Mouse (Mus musculus) lung, postnatal 4 days (tissue): Measurements from ENCODE around the gene Mbd3.
"Not testable (repeated sequence)": the region's sequence is repeated elsewhere in the genome, so short reads cannot be mapped to it uniquely, and the experiment has no call there.

Experiments used
- DNase-seq, 2 experiments: peaks; one replicate each; pipeline ENCODE4 v3.0.0; 2021

The Mbd3 gene

DNA sequence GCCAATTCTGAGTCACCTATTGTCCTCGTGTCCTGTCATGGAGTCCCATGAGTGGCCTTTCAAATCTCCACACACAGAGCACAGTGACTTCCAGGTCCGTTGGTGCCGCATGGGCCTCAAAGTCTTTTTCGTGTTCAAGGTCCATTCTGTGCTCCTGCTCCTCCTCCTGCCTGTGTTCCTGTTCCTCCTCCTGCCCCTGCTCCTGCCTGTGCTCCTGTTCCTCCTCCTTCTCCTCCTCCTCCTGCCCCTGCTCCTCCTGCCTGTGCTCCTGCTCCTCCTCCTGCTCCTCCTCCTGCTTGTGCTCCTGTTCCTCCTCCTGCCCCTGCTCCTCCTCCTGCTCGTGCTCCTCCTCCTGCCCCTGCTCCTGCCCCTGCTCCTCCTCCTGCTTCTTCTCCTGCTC is 31.4 kb downstream of the Mbd3 start:
- no peak for DNase-seq

GRCm38 (mm10) chr10:80365736-80366135 is 33.6 kb downstream of the Mbd3 start:
- no peak for DNase-seq

- no peak for DNase-seq
Observed at GRCm38 (mm10) chr10:80363734-80364133, 35.6 kb downstream of the Mbd3 start.

GRCm38 (mm10) chr10:80357994-80358639 is 41.2 kb downstream of the Mbd3 start:
- DNase-seq, result peak; percentile 43 to 61

DNA sequence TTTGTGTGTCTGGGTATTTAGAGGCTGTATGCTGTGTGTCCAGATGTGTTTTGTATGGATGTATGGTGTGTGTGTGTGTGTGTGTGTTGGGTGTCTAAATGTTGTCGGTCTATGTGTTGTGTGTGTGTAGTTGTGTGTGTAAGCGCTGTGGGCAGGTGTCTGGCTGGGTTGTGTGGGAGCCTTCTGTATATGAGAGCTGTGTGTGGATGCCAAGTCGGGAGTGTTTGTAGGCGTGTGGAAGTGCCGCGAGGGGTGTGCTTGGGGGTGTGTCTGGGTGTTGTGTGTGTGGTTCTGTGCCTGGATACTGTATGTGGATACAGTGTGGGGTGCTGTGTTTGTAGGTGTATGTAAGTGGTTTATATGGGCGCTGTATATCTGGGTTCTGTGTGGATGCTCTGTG is 42.0 kb downstream of the Mbd3 start:
- no peak for DNase-seq

DNA sequence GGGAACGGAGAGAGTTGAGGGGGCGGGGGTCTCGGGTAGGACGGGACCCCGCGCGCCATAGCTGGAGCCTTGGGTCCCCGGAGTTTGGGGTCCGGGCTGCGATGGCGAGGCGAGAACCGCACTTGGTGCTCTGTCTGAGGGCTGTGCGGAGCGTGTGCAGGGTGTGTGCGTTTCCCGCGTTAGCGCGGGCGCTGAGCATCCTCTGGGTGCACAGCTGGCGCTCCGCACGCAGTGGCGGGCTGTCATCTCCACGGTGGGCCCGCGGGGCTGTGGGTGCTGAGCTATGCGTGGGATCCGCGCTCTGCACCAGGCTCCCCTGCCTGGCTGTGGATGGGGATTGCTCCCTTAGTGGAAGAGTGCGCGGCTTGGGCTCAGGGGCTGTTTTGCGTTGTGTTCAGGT is 42.6 kb downstream of the Mbd3 start:
- DNase-seq, result no peak

DNA sequence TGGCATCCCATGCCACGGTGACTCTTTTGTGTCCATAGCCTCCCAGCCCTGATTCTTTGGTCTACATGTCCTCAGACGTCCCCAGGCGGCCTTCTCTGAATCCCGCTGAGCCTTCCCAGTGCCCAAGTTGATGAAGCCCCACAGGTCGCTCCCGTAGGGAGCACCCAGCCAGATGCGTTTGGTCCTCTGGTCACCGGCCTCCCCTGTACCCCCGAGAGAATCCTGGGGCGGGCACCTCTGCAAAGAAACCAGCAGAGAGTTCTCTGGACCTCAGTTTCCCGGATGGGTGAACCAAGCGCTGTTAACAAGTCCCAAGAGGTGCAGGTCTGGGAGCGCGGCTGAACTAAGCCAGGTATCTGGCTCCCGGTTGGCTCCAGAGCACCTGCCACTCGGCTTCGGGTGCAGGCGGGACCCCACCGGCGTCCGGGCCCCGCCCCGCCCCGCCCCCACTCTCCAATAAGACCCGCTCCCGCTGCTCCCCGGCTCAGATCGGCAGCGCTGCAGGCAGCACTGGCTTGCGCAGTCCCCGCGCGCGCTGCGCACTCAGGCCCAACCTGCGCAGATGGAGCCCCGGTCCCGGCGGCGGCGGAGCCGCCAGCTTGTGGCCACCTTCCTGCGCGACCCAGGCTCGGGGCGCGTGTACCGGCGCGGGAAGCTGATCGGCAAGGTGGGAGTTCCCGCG is 43.2 kb downstream of the Mbd3 start, which contains the start of gene Plk5:
Gene Plk5, plus strand, starts transcription at position 459 of the 682 bp plus-strand sequence.
- no peak for DNase-seq

DNA sequence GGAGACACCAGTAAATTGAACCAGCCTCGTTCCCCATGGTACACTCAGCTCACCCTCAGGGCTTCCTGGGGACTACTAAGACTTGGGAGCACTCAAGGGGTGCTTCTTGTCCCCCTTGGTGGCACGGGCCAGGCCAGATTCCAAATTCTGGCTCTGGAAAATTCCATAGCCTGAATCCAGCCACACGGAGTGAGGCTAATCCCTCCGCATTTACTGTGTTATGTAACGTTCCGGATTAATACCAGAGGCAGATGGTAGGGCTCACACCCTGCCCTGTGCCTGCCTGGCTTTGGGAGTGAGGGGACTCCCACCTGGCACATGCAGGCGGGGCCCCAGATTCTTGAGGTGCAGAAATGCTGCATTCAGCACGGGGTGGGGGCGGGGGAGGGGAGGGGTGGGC is 43.9 kb downstream of the Mbd3 start:
- DNase-seq, result no peak

DNA sequence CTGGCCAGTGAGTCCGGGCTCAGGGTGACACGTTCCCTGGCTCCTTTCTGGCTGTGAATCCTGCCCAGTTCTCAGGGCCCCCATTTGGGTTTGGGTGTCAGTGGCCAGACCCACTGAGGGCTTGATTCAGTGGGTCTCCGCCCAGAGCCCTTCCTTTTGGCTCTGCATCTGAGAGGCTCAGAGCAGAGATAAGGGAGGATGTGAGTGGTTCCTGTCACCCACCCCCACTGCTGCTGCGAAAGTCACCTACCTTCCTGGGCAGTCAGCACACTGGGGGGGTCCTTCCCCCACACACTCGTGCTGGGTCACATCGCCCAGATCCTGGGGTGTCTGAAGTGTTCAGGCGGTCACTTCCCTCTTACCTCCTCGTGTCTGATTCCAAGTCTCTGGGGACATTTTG is 46.6 kb downstream of the Mbd3 start:
- DNase-seq, result no peak

DNA sequence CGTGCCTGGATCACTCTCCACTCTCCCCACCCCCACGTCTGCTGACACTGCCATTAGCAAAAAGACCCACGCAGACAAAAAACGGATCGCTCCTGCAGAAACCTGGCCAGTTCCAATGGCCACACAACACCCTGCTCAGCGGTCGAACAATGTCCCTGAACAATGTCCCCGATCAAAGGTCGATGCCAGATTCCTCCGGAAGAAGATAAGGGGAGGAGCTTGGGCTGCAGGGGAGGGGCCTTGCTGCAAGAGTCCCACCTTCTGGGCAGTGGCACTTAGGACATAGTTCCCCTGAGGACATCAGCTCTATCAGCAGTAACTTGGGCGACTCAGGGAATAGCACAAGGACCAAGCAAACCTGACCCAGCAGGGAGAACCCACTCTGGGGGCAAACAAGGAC is 47.5 kb downstream of the Mbd3 start:
- no peak for DNase-seq

GRCm38 (mm10) chr10:80350292-80350691 is 49.1 kb downstream of the Mbd3 start:
- peak; percentile 85 to 91 for DNase-seq

GRCm38 (mm10) chr10:80348981-80349380 is 50.4 kb downstream of the Mbd3 start:
- peak in 1 of 2 experiments; percentile 58 for DNase-seq

DNA sequence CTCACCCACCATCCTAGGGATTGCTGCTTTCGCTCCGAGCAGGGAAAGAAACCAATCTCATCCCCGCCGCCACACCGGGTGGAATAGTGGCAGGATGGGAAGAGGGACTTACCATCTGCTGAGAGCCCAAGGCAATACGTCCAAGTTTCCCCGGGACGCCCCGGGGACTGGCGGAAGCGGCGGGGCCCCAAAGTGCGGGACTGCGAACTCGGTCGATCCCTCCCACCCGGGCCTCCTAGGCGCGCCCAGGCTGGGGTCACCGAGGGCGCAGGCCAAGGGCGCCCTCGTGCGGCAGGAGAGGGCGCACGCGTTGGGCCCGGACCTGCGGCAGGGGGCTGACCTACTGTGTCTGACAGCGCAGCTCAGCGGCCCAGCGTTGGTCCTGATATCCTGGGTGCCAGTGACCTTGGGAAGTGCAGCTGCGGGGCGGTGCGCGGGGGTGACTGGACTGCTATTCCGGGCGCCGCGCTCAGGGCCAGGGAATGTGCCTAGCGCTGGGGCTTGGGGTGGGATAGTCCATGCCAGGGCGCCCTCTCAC is 51.0 kb downstream of the Mbd3 start, which contains the start of gene Adamtsl5:
Gene Adamtsl5, minus strand, starts transcription at position 169 of the 538 bp plus-strand sequence.
- peak; percentile 76 to 79 for DNase-seq

DNA sequence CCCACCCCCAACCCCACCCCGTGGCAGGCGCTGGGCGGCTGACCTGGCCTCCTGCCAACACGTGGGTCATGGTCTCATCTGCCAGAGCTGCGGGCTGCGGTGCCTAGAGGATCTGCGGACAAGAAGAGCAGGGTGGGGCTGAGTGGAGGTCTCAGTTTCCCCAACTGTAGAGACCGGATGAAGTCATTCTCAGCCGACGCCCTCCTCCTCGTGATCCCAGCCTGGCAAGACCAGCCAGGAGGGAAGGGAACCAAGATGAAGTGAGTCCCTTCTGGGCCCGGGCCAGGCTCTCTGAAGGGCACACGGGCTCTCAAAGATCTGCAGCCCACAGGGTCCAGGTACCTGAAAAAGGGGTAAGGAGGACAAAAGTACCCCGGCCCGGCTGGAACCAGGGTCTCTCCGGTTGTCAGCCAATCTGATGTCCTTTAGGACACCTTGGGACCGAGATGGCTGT is 51.8 kb downstream of the Mbd3 start:
- DNase-seq, result no peak

DNA sequence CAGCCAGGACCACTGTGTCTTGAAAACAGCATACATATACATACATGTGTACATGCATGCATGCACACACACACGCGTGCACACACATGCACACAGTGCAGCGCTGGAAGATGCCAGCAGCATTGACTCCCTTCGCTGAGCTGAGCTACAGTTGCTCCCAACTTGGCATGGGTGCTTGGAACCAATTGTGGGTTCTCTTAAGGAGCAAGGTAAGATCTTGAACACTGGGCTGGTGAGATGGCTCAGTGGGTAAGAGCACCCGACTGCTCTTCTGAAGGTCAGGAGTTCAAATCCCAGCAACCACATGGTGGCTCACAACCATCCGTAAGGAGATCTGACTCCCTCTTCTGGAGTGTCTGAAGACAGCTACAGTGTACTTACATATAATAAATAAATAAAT is 53.4 kb downstream of the Mbd3 start:
- DNase-seq, result not testable (repeated sequence)

DNA sequence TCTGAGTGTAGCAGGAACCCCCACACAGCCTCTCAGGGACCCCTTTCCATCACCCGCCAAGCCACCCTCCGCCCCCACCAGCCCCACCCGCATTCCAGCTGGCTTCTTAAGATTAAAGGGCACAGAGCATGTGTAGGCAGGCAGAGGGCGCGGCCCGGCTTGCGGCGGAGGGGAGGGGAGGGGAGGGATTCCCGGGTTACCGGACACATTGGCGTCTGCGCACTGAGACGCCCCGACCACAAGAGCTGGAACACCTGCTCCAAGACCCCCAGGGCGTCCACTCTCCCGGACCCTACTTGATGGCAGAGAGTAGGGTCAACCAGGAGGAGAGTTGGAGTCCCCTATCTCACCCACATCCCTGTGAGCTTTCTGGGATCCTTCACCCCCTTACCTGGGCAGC is 54.2 kb downstream of the Mbd3 start:
- peak in 1 of 2 experiments; percentile 45 for DNase-seq

DNA sequence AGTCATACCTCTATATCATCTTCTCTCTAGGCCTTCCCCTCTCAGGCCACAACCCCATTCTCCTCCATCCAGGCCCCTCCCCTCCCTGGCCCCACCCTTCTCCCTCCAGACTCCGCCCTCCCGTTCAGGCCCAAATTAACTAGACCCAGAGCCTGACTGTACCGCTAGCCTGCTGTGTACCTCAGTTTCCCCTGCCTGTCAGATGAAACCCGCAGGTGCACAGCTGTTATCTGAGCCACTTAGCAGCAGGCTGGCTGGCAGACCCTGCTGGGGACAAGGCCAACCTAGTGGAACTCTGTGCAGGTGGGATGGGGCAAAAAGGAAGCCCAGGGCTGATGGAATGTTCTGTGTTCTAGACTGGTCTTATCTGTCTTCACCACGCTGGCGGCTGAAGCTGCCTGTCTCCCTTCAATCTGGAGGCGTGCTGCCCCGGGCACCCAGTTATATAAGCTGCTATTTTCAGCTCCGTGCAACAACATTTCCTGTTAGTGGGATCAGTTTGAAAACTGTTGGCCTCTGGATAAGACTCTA is 55.2 kb downstream of the Mbd3 start:
- no peak for DNase-seq

GRCm38 (mm10) chr10:80343425-80343895 is 55.9 kb downstream of the Mbd3 start:
- DNase-seq, result no peak

GRCm38 (mm10) chr10:80342749-80343424 is 56.5 kb downstream of the Mbd3 start:
- DNase-seq, result peak; percentile 62 to 76
